Mouse (Mus musculus): Measurements from ENCODE around the gene Lpar1.

Gene Lpar1

GRCm38 (mm10) chr4:58469651-58470592 lies 83.8 kb downstream of the Lpar1 start:
- no peaks in the 10 kb centered on the region; the same call in 1 of the 2 replicates for H3K27me3 ChIP-seq (ENCODE audit: control insufficient read depth, insufficient read depth, low read length, poor library complexity, severe bottlenecking)
- no peak for DNase-seq (ENCODE audit: low read depth, low spot score)
- H3K36me3 ChIP-seq (ENCODE audit: control insufficient read depth, insufficient read depth, low read length, poor library complexity, severe bottlenecking) = no peaks in the 10 kb centered on the region

DNA sequence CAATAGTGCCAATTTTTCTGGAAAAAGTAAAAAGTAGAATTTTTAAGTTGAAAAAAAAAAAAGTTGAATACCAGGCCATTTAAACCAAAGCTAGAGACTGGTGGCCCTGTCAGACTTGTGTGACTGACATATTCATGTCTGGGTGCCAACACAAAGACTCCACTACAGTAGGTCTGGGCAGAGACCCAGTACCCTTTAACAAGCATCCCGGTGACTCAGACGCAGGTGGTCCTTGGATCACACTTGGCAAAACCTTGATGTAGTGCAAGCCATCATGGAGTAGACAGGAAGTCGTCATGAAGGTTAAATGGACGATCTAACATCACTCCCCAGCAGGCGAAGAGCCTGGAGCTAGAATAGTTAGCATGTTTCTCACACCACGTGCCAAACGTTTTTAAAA lies 84.7 kb downstream of the Lpar1 start:
- Histone ChIP-seq H3K36me3 (ENCODE audit: control insufficient read depth, insufficient read depth, low read length, poor library complexity, severe bottlenecking) (no peaks in the 10 kb centered on the region), H3K27me3 (ENCODE audit: control insufficient read depth, insufficient read depth, low read length, poor library complexity, severe bottlenecking) (no peaks in the 10 kb centered on the region; the same call in 1 of the 2 replicates)
- DNase-seq (ENCODE audit: low read depth, low spot score) = no peak

DNA sequence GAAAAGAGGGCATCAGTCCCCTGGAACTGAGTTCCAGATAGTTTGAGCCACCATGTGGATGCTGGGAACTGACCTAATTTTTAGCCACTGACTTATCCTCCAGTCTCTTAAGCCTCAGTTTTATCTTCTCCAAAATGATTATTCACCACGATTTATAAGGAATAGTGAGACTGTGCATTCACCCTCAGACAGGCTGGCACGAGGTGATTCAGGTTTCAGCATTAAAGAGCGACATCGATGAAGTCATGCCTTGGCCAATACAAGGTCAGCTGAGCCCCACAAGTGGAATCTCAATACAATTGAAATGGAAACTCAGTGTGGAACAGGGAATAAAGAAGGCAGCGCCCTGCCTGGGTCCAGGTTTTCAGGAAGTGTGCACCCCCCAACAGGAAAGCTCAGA lies 88.1 kb downstream of the Lpar1 start:
- H3K27me3 ChIP-seq (ENCODE audit: control insufficient read depth, insufficient read depth, low read length, poor library complexity, severe bottlenecking) = no peaks in the 10 kb centered on the region; the same call in 1 of the 2 replicates
- no peaks in the 10 kb centered on the region for H3K36me3 ChIP-seq (ENCODE audit: control insufficient read depth, insufficient read depth, low read length, poor library complexity, severe bottlenecking)
- no peak for DNase-seq (ENCODE audit: low read depth, low spot score)

DNA sequence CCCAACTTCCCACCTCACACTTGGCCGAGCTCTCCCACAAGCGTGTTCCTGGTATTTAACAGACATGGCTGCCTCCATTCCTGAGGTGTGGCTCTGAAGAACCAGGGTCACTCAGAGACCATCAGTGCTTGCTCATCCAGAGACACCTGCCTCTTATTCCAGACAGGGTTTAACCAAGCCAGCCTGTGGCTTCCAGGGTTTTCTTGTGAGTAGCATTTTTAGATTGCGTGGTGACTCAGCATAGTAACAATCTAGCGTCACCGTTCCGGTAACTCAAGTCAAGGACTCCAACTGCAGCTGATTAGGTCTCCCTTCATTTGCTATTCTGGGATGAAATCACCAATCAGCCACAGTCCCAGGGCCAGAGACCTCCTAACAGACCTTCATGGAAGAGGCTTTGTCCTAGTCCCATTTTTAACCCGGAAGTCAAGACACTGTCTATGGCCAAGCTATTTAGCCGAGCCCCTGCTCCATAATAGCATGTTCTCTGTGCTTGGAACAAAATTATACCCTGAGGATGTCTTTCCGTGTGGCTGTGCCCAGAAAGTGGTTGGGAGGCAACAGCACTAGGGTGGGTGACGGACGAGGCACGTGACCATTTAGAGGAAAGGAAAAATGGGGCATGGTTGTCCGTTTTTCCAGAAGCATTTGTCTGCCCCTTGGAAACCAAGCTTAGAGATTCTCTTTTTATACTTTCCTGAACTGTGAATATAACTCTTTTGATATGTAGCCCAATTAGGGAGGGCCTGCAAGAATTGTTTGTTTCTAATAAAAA lies 89.1 kb downstream of the Lpar1 start:
- Histone ChIP-seq H3K27me3 (ENCODE audit: control insufficient read depth, insufficient read depth, low read length, poor library complexity, severe bottlenecking) (no peaks in the 10 kb centered on the region; the same call in 1 of the 2 replicates), H3K36me3 (ENCODE audit: control insufficient read depth, insufficient read depth, low read length, poor library complexity, severe bottlenecking) (no peaks in the 10 kb centered on the region)
- DNase-seq (ENCODE audit: low read depth, low spot score) = no peak

DNA sequence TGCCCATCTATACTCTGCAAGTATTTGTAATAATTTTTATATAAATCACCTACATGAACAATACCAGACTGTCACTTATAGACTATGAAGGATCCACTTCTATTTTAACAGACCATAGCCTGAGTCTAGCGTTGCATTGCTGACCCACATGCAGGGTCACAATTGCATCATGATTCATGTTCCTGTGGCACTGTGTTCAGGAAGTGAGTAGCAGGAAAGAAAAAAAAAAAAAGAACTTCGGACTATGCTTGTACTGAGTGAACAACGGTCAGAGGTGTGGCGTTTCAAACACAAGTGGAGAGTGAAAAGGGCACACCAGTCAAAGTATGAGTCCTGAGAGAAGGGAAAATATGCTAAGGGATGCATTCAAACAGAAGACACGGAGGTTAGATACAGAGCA lies 90.7 kb downstream of the Lpar1 start:
- Histone ChIP-seq H3K27me3 (ENCODE audit: control insufficient read depth, insufficient read depth, low read length, poor library complexity, severe bottlenecking) (no peaks in the 10 kb centered on the region), H3K36me3 (ENCODE audit: control insufficient read depth, insufficient read depth, low read length, poor library complexity, severe bottlenecking) (no peaks in the 10 kb centered on the region)
- no peak for DNase-seq (ENCODE audit: low read depth, low spot score)

DNA sequence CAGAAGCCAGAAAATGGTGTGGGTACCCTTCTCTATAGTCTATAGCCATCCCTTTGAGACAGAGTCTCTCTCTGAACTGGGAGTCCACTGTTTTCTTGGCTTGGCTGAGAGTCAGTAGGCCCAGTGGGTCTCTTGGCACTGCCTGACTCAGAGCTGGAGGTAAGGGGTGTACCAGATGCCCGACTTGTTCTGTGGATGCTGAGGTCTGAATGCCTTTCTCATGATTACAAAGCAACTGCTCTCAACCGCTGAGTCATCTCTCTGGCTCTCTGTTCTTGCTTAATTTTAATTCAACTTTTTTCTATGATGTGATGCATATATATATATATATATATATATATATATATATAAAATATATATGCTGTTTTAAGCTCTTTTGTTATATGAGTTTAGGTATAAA lies 91.1 kb downstream of the Lpar1 start:
- H3K27me3 ChIP-seq (ENCODE audit: control insufficient read depth, insufficient read depth, low read length, poor library complexity, severe bottlenecking) = no peaks in the 10 kb centered on the region
- no peaks in the 10 kb centered on the region for H3K36me3 ChIP-seq (ENCODE audit: control insufficient read depth, insufficient read depth, low read length, poor library complexity, severe bottlenecking)
- DNase-seq (ENCODE audit: low read depth, low spot score) = no peak

DNA sequence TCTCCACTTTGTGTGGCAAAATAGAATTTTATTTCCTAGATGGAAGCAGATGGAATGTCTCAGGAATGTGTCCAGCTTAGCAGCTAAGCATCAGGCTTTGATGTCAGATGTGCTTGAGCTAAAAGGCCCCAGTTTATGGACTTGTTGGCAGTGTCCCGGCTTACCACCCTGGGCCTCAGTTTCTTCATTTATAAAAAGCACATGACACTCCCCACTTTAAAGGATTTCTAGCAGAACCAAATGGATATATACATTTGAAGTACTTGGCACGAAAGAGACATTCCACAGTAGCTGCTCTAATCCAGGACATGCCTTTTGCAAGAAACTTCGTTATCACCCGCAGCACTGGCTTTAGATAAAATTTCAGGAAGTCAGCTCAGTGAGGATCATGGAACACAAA lies 100.4 kb downstream of the Lpar1 start:
- no peaks in the 10 kb centered on the region for H3K36me3 ChIP-seq (ENCODE audit: control insufficient read depth, insufficient read depth, low read length, poor library complexity, severe bottlenecking)
- no peak for DNase-seq (ENCODE audit: low read depth, low spot score)
- no peaks in the 10 kb centered on the region for H3K27me3 ChIP-seq (ENCODE audit: control insufficient read depth, insufficient read depth, low read length, poor library complexity, severe bottlenecking)

- H3K36me3 ChIP-seq (ENCODE audit: control insufficient read depth, insufficient read depth, low read length, poor library complexity, severe bottlenecking) = no peaks in the 10 kb centered on the region
- no peak for DNase-seq (ENCODE audit: low read depth, low spot score)
- H3K27me3 ChIP-seq (ENCODE audit: control insufficient read depth, insufficient read depth, low read length, poor library complexity, severe bottlenecking) = no peaks in the 10 kb centered on the region
These were observed 104.9 kb downstream of the Lpar1 start for GRCm38 (mm10) chr4:58448825-58449224.

- no peak for DNase-seq (ENCODE audit: low read depth, low spot score)
- Histone ChIP-seq H3K27me3 (ENCODE audit: control insufficient read depth, insufficient read depth, low read length, poor library complexity, severe bottlenecking) (no peaks in the 10 kb centered on the region), H3K36me3 (ENCODE audit: control insufficient read depth, insufficient read depth, low read length, poor library complexity, severe bottlenecking) (no peaks in the 10 kb centered on the region)
These were observed 105.9 kb downstream of the Lpar1 start for GRCm38 (mm10) chr4:58447841-58448240.

DNA sequence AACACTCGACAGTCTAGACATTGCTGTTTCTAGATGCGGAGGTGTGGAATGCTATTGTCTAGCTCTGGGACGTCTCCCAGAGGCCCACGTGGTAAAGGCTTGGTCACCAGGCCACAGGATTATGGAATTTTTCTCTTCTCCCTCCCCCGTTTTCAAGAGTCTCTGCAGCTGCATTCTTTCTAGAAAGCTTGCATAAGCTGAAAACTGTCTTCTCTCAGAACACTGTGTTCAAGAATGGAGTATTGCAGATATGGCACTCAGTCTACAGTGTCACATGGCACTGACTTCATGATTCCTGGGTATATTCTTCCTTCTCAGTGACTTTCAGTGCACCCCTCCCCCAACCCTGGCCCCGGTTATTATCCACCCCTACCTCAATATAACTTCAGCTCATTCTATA lies 107.9 kb downstream of the Lpar1 start:
- no peaks in the 10 kb centered on the region for H3K27me3 ChIP-seq (ENCODE audit: control insufficient read depth, insufficient read depth, low read length, poor library complexity, severe bottlenecking)
- DNase-seq (ENCODE audit: low read depth, low spot score) = no peak
- H3K36me3 ChIP-seq (ENCODE audit: control insufficient read depth, insufficient read depth, low read length, poor library complexity, severe bottlenecking) = no peaks in the 10 kb centered on the region

- DNase-seq (ENCODE audit: low read depth, low spot score) = no peak
- no peaks in the 10 kb centered on the region for H3K27me3 ChIP-seq (ENCODE audit: control insufficient read depth, insufficient read depth, low read length, poor library complexity, severe bottlenecking)
- no peaks in the 10 kb centered on the region for H3K36me3 ChIP-seq (ENCODE audit: control insufficient read depth, insufficient read depth, low read length, poor library complexity, severe bottlenecking)
These were observed 111.4 kb downstream of the Lpar1 start for GRCm38 (mm10) chr4:58442338-58442737.

- Histone ChIP-seq H3K27me3 (ENCODE audit: control insufficient read depth, insufficient read depth, low read length, poor library complexity, severe bottlenecking) (no peaks in the 10 kb centered on the region), H3K36me3 (ENCODE audit: control insufficient read depth, insufficient read depth, low read length, poor library complexity, severe bottlenecking) (no peaks in the 10 kb centered on the region)
- DNase-seq (ENCODE audit: low read depth, low spot score) = no peak
These were observed 115.0 kb downstream of the Lpar1 start for GRCm38 (mm10) chr4:58438654-58439053.

DNA sequence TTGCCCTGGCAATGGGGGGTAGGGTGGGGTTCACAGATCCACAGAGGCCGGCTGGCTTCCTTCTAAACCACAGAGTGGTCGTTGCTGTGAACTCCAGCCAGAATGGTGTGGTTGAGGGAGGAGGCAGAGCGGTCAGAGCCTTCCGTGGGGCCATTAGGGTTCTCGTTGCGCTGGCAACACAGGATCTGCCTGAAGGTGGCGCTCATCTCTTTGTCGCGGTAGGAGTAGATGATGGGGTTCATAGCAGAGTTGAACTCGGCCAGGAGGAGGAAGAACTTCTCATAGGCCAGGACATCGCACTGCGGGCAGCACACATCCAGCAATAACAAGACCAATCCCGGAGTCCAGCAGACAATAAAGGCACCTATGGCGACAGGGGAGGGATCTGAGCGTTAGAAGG lies 116.4 kb downstream of the Lpar1 start:
- no peaks in the 10 kb centered on the region for H3K36me3 ChIP-seq (ENCODE audit: control insufficient read depth, insufficient read depth, low read length, poor library complexity, severe bottlenecking)
- H3K27me3 ChIP-seq (ENCODE audit: control insufficient read depth, insufficient read depth, low read length, poor library complexity, severe bottlenecking) = no peaks in the 10 kb centered on the region
- no peak for DNase-seq (ENCODE audit: low read depth, low spot score)

GRCm38 (mm10) chr4:58423276-58423930 lies 130.3 kb downstream of the Lpar1 start:
- Histone ChIP-seq H3K36me3 (ENCODE audit: control insufficient read depth, insufficient read depth, low read length, poor library complexity, severe bottlenecking) (no peaks in the 10 kb centered on the region), H3K27me3 (ENCODE audit: control insufficient read depth, insufficient read depth, low read length, poor library complexity, severe bottlenecking) (no peaks in the 10 kb centered on the region)
- no peak for DNase-seq (ENCODE audit: low read depth, low spot score)

DNA sequence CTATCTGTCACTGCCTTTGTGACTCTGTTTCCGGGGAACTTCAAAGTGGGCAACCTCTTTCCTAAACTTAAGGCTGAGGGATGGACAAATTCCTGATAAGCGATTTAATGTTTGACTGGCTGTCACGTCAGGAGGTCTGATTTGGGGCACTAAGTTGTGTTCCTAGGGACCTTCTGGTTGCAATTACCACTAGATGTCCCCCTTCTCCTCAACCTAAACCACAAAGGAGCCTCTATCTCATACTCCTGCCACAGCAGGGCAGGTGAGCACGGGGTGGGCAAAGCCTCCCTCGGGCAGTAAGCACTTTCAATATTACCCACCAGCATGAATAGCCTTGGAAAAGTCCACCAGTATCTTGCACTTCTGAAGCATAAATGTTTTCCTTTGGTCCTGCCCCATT lies 134.5 kb downstream of the Lpar1 start:
- Histone ChIP-seq H3K36me3 (ENCODE audit: control insufficient read depth, insufficient read depth, low read length, poor library complexity, severe bottlenecking) (no peaks in the 10 kb centered on the region), H3K27me3 (ENCODE audit: control insufficient read depth, insufficient read depth, low read length, poor library complexity, severe bottlenecking) (no peaks in the 10 kb centered on the region)
- DNase-seq (ENCODE audit: low read depth, low spot score) = peak; percentile 5
